Mouse (Mus musculus) forebrain, postnatal 0 days (tissue): Measurements from ENCODE around the gene Enox1. TPM values are rescaled to one million over a fixed set of nuclear protein-coding genes. Genes with fewer than 3 reads are reported as not detected.
A peak's percentile ranks its signal among the peaks of the same experiment; 100 is the strongest.

Experiments
- ATAC-seq: fragments of 200-750 bp; cut with Nextera tagmentation; 2 replicates; pipeline ENCODE4 v1.8.0; 2017; ENCODE audit warnings: mild to moderate bottlenecking, moderate library complexity
- DNase-seq: peaks from one replicate; pipeline ENCODE4 v3.0.0-alpha.2; 2015
- H3K27ac ChIP-seq: fragments of 300-500 bp; sonication (generic); 2 replicates; pipeline ENCODE4 v1.5.1; 2014; ENCODE audit warnings: low read depth, mild to moderate bottlenecking, antibody characterized with exemption, low read length, moderate library complexity, mixed read lengths
- H3K27me3 ChIP-seq: fragments of 300-500 bp; sonication (generic); 2 replicates; pipeline ENCODE4 v1.6.1; 2014; ENCODE audit warnings: mild to moderate bottlenecking, low read length, mixed read lengths; ENCODE audit not compliant: insufficient read depth
- H3K36me3 ChIP-seq: fragments of 300-500 bp; sonication (generic); 2 replicates; pipeline ENCODE4 v1.6.1; 2014; ENCODE audit warnings: mild to moderate bottlenecking, moderate library complexity; ENCODE audit not compliant: insufficient read depth
- H3K4me1 ChIP-seq: fragments of 300-500 bp; sonication (generic); 2 replicates; pipeline ENCODE4 v1.6.1; 2014; ENCODE audit warnings: antibody characterized with exemption; ENCODE audit not compliant: insufficient read depth
- H3K4me2 ChIP-seq: fragments of 300-500 bp; sonication (generic); 2 replicates; pipeline ENCODE4 v1.6.1; 2014; ENCODE audit warnings: low read depth, mild to moderate bottlenecking, moderate library complexity
- H3K4me3 ChIP-seq: fragments of 300-500 bp; sonication (generic); 2 replicates; pipeline ENCODE4 v1.5.1; 2014; ENCODE audit warnings: low read depth, low read length, mixed read lengths
- H3K9ac ChIP-seq: fragments of 300-500 bp; sonication (generic); 2 replicates; pipeline ENCODE4 v1.6.1; 2014; ENCODE audit warnings: mild to moderate bottlenecking
- H3K9me3 ChIP-seq: fragments of 300-500 bp; sonication (generic); 2 replicates; pipeline ENCODE4 v1.6.1; 2016; ENCODE audit warnings: low read length
- CTCF ChIP-seq: sonication (generic); IDR thresholded peaks from 2 replicates; pipeline ENCODE4 v1.5.1; 2016; ENCODE audit warnings: antibody characterized with exemption, control low read depth, low read depth
- WGBS: fragments of 180-500 bp; shearing (Covaris S2); extraction: QIAGEN DNeasy Blood & Tissue Kit; methylation state at CpG from one replicate; pipeline ENCODE4 v1.1.7; 2014; 5-methylcytosine and 5-hydroxymethylcytosine counted together
- polyA plus RNA-seq: library from polyadenylated mRNA; unstranded; fragments of >200 nt; fragmentation: Nextera tagmentation; extraction: Ambion mirVana; gene quantifications from 2 replicates; pipeline ENCODE4 v1.2.1, GENCODE M21; 2015
- total RNA-seq: library from RNA; depleted of rRNA; stranded (reverse); fragments of >200 nt; gene quantifications from 2 replicates; pipeline ENCODE4 v1.2.3, GENCODE M21; 2014

Gene Enox1
- total and polyA plus RNA-seq, 2 experiments from 2014 or later: 39.9 to 61.8 TPM

GRCm38 (mm10) chr14:77319396-77319795, 162.8 kb downstream of the Enox1 start:
- ATAC-seq: no peak
- Histone ChIP-seq H3K9me3 (no peaks in the 10 kb centered on the region), H3K4me3 (no peak overlapping the region), H3K4me2 (no peak overlapping the region), H3K27ac (no peak overlapping the region), H3K27me3 (no peaks in the 10 kb centered on the region), H3K4me1 (peaks cover 7% of the 10 kb centered on the region; the same call in 1 of the 2 replicates), H3K36me3 (no peaks in the 10 kb centered on the region), H3K9ac (no peak overlapping the region)
- 79% methylated on average over 7 of the region's 7 CpGs for WGBS
- TF ChIP-seq CTCF: no peak
- no peak for DNase-seq

- no peaks in the 10 kb centered on the region for H3K36me3 ChIP-seq
- no peak for DNase-seq
- no peak overlapping the region for H3K4me2 ChIP-seq
- no peak for TF ChIP-seq CTCF
- H3K9me3 ChIP-seq: no peaks in the 10 kb centered on the region
- no peak for ATAC-seq
- no peak overlapping the region for H3K9ac ChIP-seq
- H3K27me3 ChIP-seq: no peaks in the 10 kb centered on the region
- H3K4me1 ChIP-seq: 0 out of 2 replicates have a peak, but pooled peaks cover under 1% of the 10 kb centered on the region
- no peak overlapping the region for H3K27ac ChIP-seq
- no peak overlapping the region for H3K4me3 ChIP-seq
- WGBS: 92% methylated on average over 2 of the region's 2 CpGs
Measured at GRCm38 (mm10) chr14:77324348-77324747, 167.8 kb downstream of the Enox1 start.

- DNase-seq: no peak
- TF ChIP-seq CTCF: no peak
- Histone ChIP-seq H3K4me3 (no peak overlapping the region), H3K4me2 (no peak overlapping the region), H3K27me3 (no peaks in the 10 kb centered on the region), H3K27ac (no peak overlapping the region), H3K4me1 (no peaks in the 10 kb centered on the region), H3K9me3 (no peaks in the 10 kb centered on the region), H3K9ac (no peak overlapping the region), H3K36me3 (no peaks in the 10 kb centered on the region)
- ATAC-seq: no peak
- WGBS: 73% methylated on average over 3 of the region's 3 CpGs
Measured at GRCm38 (mm10) chr14:77327693-77328092, 171.1 kb downstream of the Enox1 start.

- Histone ChIP-seq H3K4me3 (no peak overlapping the region), H3K4me1 (no peaks in the 10 kb centered on the region), H3K27me3 (no peaks in the 10 kb centered on the region), H3K27ac (no peak overlapping the region), H3K9me3 (no peaks in the 10 kb centered on the region), H3K36me3 (no peaks in the 10 kb centered on the region), H3K9ac (no peak overlapping the region), H3K4me2 (no peak overlapping the region)
- DNase-seq (no peak), ATAC-seq (no peak)
- no peak for TF ChIP-seq CTCF
Measured at GRCm38 (mm10) chr14:77329791-77330190, 173.2 kb downstream of the Enox1 start.

GRCm38 (mm10) chr14:77343662-77344340, 187.2 kb downstream of the Enox1 start:
- Histone ChIP-seq H3K4me1 (no peaks in the 10 kb centered on the region), H3K9ac (no peak overlapping the region), H3K36me3 (no peaks in the 10 kb centered on the region), H3K4me3 (no peak overlapping the region), H3K27me3 (no peaks in the 10 kb centered on the region), H3K27ac (no peak overlapping the region), H3K4me2 (no peak overlapping the region), H3K9me3 (no peaks in the 10 kb centered on the region)
- no peak for TF ChIP-seq CTCF
- DNase-seq: no peak
- ATAC-seq: no peak
- 61% methylated on average over 11 of the region's 11 CpGs for WGBS

- Histone ChIP-seq H3K27ac (no peak overlapping the region), H3K9ac (no peak overlapping the region), H3K27me3 (no peaks in the 10 kb centered on the region), H3K4me2 (no peak overlapping the region), H3K36me3 (no peaks in the 10 kb centered on the region), H3K9me3 (no peaks in the 10 kb centered on the region), H3K4me3 (no peak overlapping the region), H3K4me1 (0 out of 2 replicates have a peak, but pooled peaks cover 5% of the 10 kb centered on the region)
- WGBS: 86% methylated on average over 3 of the region's 3 CpGs
- peak; percentile 39 for DNase-seq
- no peak for TF ChIP-seq CTCF
- no peak for ATAC-seq
Measured at GRCm38 (mm10) chr14:77346296-77346695, 189.7 kb downstream of the Enox1 start.

- no peak overlapping the region for H3K27ac ChIP-seq
- no peak overlapping the region for H3K4me2 ChIP-seq
- no peaks in the 10 kb centered on the region for H3K36me3 ChIP-seq
- H3K9me3 ChIP-seq: no peaks in the 10 kb centered on the region
- ATAC-seq: no peak
- H3K4me3 ChIP-seq: no peak overlapping the region
- no peak overlapping the region for H3K9ac ChIP-seq
- H3K27me3 ChIP-seq: no peaks in the 10 kb centered on the region
- 0 out of 2 replicates have a peak, but pooled peaks cover 5% of the 10 kb centered on the region for H3K4me1 ChIP-seq
- no peak for TF ChIP-seq CTCF
- no peak for DNase-seq
- WGBS: 85% methylated on average over 2 of the region's 2 CpGs
Measured at GRCm38 (mm10) chr14:77351803-77352352, 195.3 kb downstream of the Enox1 start.
